Mouse (Mus musculus) G1E-ER4 (cell line): Measurements from ENCODE around the gene Prl7a1. TPM values are rescaled to one million over a fixed set of nuclear protein-coding genes. Genes with fewer than 3 reads are reported as not detected.

Experiments
- GATA1 ChIP-seq: IDR thresholded peaks from one replicate; pipeline ENCODE4 v1.8.0; 2012; ENCODE audit warnings: low read length, inconsistent platforms
- polyA plus RNA-seq: library from polyadenylated mRNA; stranded (reverse); fragments of >175 nt; gene quantifications from 2 replicates; pipeline ENCODE4 v1.2.3, GENCODE M21; 2012

Gene Prl7a1
- polyA plus RNA-seq, result not detected in 2 replicates

- TF ChIP-seq GATA1, result no peak
Observed at GRCm38 (mm10) chr13:27642393-27642792, at the start of gene Prl7a1. Prl7a1 (minus strand) TSS chr13:27642493.

GRCm38 (mm10) chr13:27667936-27668335, 25.6 kb upstream of the Prl7a1 start, which contains the start of gene Prl7a2:
Prl7a2 (minus strand) TSS chr13:27668036.
- no peak for TF ChIP-seq GATA1

- TF ChIP-seq GATA1, result no peak
Observed at GRCm38 (mm10) chr13:27660747-27661146, 18.5 kb upstream of the Prl7a1 start.

- TF ChIP-seq GATA1, result no peak
Observed at GRCm38 (mm10) chr13:27610482-27610881, 31.8 kb downstream of the Prl7a1 start, which contains the start of gene Prl7b1. Prl7b1 (minus strand) TSS chr13:27610582.

Other genes with a start within 250 kb of the Prl7a1 start
- gene Prl8a6, start 203.8 kb downstream of the Prl7a1 start, polyA plus RNA-seq, result not detected in 2 replicates
- not detected in 2 replicates for gene Prl8a8, start 129.3 kb downstream of the Prl7a1 start, polyA plus RNA-seq
- not detected in 2 replicates for gene Prl8a9, start 77.9 kb downstream of the Prl7a1 start, polyA plus RNA-seq
- not detected in 2 replicates for gene Prl8a1, start 60.3 kb downstream of the Prl7a1 start, polyA plus RNA-seq
- not detected in 2 replicates for gene Prl7b1, start 31.9 kb downstream of the Prl7a1 start, polyA plus RNA-seq
- not detected in 2 replicates for gene Prl7a2, start 25.5 kb upstream of the Prl7a1 start, polyA plus RNA-seq
- not detected in 2 replicates for gene Prl7d1, start 74.2 kb upstream of the Prl7a1 start, polyA plus RNA-seq
- gene Prl7c1, start 138.3 kb upstream of the Prl7a1 start, polyA plus RNA-seq, result not detected in 2 replicates
- gene Prl2a1, start 159.2 kb upstream of the Prl7a1 start, polyA plus RNA-seq, result not detected in 2 replicates
- gene Prl2c1, start 206.8 kb upstream of the Prl7a1 start, polyA plus RNA-seq, result not detected in 2 replicates